Mouse (Mus musculus): Measurements from ENCODE around the gene Dll3. TPM values are rescaled to one million over a fixed set of nuclear protein-coding genes. Genes with fewer than 3 reads are reported as not detected.
A peak's percentile ranks its signal among the peaks of the same experiment; 100 is the strongest.

The Dll3 gene
- polyA plus RNA-seq, 1 experiment = 0.22 TPM

DNA sequence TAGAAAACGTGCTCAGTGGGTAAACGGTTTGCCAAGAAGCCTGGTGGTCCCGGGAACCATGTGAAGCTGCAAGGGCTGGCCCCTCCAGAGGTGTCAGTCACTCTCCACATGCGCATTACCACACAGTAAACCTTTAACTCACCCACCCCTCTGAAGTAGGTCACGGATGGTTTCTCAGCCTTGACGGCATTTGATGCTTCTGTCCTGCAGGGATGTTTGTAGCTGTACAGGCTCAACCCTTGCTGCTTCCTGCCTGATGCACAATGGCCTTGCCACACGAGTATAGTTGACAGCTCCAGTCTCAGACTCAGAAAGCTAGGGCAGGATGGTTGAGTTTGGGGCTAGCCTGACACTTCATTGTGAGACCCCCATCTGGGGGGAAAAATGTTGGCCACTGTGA, 21.4 kb downstream of the Dll3 start:
- no peak for TF ChIP-seq GATA1 (IDR thresholded peaks at IDR 0.05; ENCODE audit: borderline replicate concordance, low read length)
- peaks cover 12% of the 10 kb centered on the region for H3K27me3 ChIP-seq (replicated peaks)

DNA sequence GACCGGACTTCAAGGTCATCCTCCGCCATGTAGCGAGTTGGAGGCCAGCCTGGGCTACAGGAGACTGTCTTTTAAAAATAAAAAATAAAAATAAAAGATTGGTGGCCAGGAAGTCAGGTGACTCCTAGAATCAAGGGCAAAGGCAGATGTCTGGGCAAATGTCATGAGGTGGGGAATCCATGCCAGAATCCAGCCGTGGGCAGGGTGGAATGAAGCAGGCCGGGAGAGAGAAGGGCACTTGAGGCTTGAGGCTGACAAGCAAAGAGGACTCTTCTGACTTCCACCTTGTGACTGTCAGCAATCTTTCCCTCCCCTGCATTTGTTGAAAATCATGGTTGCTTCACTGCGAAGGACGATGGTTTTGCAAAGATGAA, 23.8 kb downstream of the Dll3 start:
- Histone ChIP-seq H3K4me3 (replicated peaks) (peak overlapping the region; percentile 96), H3K27me3 (replicated peaks) (peaks cover 7% of the 10 kb centered on the region), H3K36me3 (replicated peaks; ENCODE audit: low read length) (no peaks in the 10 kb centered on the region), H3K9me3 (no peaks in the 10 kb centered on the region), H3K4me1 (peaks cover 10% of the 10 kb centered on the region)
- no peak for TF ChIP-seq GATA1 (IDR thresholded peaks at IDR 0.05; ENCODE audit: borderline replicate concordance, low read length)
- TF ChIP-seq FLI1 (IDR thresholded peaks at IDR 0.05; ENCODE audit: low read length) = no peak

More for the DNA sequence above, 21.4 kb downstream of the Dll3 start:
- H3K4me1 ChIP-seq = peaks cover 10% of the 10 kb centered on the region
- H3K9me3 ChIP-seq = peaks cover 3% of the 10 kb centered on the region; the same call in 1 of the 2 replicates
- no peaks in the 10 kb centered on the region for H3K36me3 ChIP-seq (replicated peaks; ENCODE audit: low read length)
- no peak overlapping the region for H3K4me3 ChIP-seq (replicated peaks)

DNA sequence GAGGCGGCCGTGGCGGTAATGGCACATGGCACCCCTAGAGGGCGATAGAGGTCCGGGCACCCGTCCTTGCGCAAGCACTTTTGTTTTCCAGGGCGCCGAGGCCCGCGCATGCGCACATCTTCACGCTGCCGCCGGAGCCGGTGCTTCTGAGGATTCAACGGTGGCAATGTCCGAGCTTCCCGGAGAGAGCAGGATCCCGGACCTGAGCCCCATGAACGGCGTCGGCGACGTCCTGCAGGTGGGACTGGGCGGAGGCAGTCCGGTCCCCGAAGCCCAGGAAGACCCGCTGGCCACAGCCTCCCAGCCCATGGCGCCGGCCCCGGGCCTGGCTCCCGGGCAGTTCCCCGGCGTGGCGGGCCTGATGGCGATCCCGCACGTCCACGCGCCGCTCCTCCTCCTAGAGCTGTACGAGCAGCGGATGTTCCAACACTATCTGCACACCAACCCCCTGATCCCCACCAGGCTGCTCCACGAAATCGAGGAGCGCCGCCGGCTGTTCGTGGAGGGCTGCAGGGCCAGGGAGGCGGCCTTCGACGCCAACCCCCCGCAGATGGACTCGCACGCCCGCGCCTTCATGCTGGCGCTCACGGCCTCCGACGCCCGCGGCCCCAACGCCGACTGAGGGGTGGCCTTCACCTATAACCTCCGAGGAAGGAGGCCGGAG, 24.3 kb downstream of the Dll3 start, which contains the start of gene Eid2b:
Gene Eid2b (plus strand): TSS at position 125 of the 664 bp plus-strand sequence.
- Histone ChIP-seq H3K36me3 (replicated peaks; ENCODE audit: low read length) (no peaks in the 10 kb centered on the region), H3K4me1 (peaks cover 10% of the 10 kb centered on the region), H3K27me3 (replicated peaks) (peaks cover 7% of the 10 kb centered on the region), H3K9me3 (no peaks in the 10 kb centered on the region), H3K4me3 (replicated peaks) (peak within 1 kb of the TSS; percentile 96)
- no peak for TF ChIP-seq GATA1 (IDR thresholded peaks at IDR 0.05; ENCODE audit: borderline replicate concordance, low read length)
- TF ChIP-seq FLI1 (IDR thresholded peaks at IDR 0.05; ENCODE audit: low read length) = no peak

DNA sequence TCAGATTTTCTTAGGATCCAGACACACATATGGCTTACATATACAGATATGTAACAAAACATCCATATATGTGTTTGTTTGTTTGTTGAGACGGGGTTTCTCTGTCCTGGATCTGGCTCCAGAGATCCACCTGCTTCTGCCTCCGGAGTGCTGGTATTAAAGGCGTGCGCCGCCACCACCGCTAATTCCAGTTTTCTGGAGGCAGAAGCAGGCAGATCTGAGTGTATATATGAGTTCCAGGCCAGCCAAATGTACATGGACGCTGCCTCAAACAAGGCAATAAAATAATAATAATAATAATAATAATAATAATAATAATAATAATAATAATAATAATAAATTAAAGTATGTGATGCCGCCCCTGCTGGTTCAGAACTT, 24.8 kb downstream of the Dll3 start:
- no peaks in the 10 kb centered on the region for H3K36me3 ChIP-seq (replicated peaks; ENCODE audit: low read length)
- H3K27me3 ChIP-seq (replicated peaks) = peaks cover 7% of the 10 kb centered on the region
- H3K4me3 ChIP-seq (replicated peaks) = peak overlapping the region; percentile 96
- TF ChIP-seq GATA1 (IDR thresholded peaks at IDR 0.05; ENCODE audit: borderline replicate concordance, low read length) (no peak), FLI1 (IDR thresholded peaks at IDR 0.05; ENCODE audit: low read length) (no peak)
- no peaks in the 10 kb centered on the region for H3K9me3 ChIP-seq
- H3K4me1 ChIP-seq = peaks cover 10% of the 10 kb centered on the region

DNA sequence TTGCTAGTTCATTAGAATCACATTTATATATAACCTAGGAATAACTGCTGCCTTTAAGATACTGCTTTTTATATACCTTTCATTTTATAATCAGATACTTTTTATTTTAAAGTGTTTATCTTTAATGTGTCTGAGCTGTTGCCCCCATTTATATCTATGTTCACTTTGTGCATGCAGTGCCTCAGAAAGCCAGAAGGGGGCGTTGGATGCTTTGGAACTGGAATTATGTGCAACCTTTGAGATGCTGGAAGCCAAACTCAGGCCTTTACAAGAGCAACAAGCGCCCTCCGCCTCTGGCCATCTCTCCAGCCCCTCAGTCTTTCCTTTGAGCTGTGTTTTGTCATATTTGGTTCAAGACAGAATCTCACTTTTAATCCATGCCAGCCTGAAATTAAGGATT, 30.3 kb downstream of the Dll3 start:
- Histone ChIP-seq H3K9me3 (peaks cover 6% of the 10 kb centered on the region; the same call in 1 of the 2 replicates), H3K4me1 (peaks cover 13% of the 10 kb centered on the region), H3K27me3 (replicated peaks) (peaks cover 20% of the 10 kb centered on the region), H3K4me3 (replicated peaks) (no peak overlapping the region), H3K36me3 (replicated peaks; ENCODE audit: low read length) (no peaks in the 10 kb centered on the region)
- no peak for TF ChIP-seq GATA1 (IDR thresholded peaks at IDR 0.05; ENCODE audit: borderline replicate concordance, low read length)
- no peak for TF ChIP-seq FLI1 (IDR thresholded peaks at IDR 0.05; ENCODE audit: low read length)

DNA sequence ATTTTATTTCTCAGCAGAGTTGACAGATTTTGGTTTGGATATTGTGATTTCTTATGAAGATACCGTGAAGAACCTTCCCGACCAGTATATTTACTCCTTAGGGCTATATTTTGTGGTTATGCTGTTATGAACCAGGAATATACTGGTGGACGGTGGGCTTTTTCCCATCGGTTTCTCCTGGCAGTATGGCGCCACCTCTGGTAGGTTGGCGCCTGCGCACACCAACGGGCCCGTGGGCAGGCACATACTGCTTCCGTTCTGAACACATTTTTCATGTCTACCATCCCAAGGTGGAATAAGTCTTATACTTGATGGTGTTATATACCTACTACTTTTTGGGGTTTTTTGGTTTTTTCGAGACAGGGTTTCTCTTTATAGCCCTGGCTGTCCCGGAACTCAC, 32.7 kb downstream of the Dll3 start:
- H3K27me3 ChIP-seq (replicated peaks) = peaks cover 26% of the 10 kb centered on the region
- no peak for TF ChIP-seq FLI1 (IDR thresholded peaks at IDR 0.05; ENCODE audit: low read length)
- TF ChIP-seq GATA1 (IDR thresholded peaks at IDR 0.05; ENCODE audit: borderline replicate concordance, low read length) = no peak
- H3K9me3 ChIP-seq = peaks cover 6% of the 10 kb centered on the region; the same call in 1 of the 2 replicates
- no peaks in the 10 kb centered on the region for H3K36me3 ChIP-seq (replicated peaks; ENCODE audit: low read length)
- no peak overlapping the region for H3K4me3 ChIP-seq (replicated peaks)
- peaks cover 13% of the 10 kb centered on the region for H3K4me1 ChIP-seq

DNA sequence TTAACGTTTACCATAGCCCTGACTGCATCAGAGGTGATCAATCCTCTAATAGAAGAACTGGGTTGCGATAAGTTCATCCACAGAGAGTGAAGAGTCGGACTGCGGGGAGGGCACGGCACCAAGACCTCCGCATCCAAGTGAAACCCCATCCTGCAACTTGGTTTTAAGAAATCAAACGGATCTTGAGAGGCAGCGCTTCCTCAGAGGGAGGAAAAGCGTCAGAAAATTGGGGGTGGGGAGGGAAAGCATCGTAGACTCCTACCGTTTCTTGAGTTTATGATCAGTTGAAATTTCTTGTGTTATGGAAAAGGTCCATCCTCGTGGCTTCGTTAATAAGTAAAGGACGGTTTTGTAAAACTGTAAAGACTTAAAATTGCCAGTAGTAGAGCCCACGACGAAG, 33.5 kb downstream of the Dll3 start:
- TF ChIP-seq GATA1 (IDR thresholded peaks at IDR 0.05; ENCODE audit: borderline replicate concordance, low read length) (no peak), FLI1 (IDR thresholded peaks at IDR 0.05; ENCODE audit: low read length) (no peak)
- Histone ChIP-seq H3K36me3 (replicated peaks; ENCODE audit: low read length) (no peaks in the 10 kb centered on the region), H3K4me3 (replicated peaks) (peak overlapping the region; percentile 95), H3K9me3 (peaks cover 6% of the 10 kb centered on the region; the same call in 1 of the 2 replicates), H3K27me3 (replicated peaks) (peaks cover 28% of the 10 kb centered on the region), H3K4me1 (peaks cover 13% of the 10 kb centered on the region)

DNA sequence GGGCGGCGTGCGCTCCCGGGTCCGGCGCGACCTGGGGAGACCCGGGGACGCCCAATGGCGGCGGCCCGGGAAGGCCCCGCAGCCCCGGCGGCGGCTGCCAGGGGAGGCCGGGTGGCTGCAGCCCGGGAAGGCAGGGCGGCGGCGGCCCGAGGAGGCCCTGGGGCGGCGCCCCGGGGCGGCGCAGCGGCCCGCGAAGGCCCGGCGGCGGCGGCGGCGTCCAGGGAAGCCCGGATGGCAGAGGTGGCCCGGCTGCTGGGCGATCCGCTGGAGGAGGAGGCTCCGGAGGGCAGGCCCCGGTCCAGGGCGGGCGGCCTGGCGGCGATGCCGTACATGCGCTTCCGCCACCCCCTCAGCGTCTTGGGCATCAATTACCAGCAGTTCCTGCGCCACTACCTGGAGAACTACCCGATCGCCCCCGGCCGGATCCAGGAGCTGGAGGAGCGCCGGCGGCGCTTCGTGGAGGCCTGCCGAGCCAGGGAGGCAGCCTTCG, 34.0 kb downstream of the Dll3 start:
- peaks cover 6% of the 10 kb centered on the region; the same call in 1 of the 2 replicates for H3K9me3 ChIP-seq
- H3K27me3 ChIP-seq (replicated peaks) = peaks cover 28% of the 10 kb centered on the region
- H3K36me3 ChIP-seq (replicated peaks; ENCODE audit: low read length) = no peaks in the 10 kb centered on the region
- TF ChIP-seq FLI1 (IDR thresholded peaks at IDR 0.05; ENCODE audit: low read length) (no peak), GATA1 (IDR thresholded peaks at IDR 0.05; ENCODE audit: borderline replicate concordance, low read length) (no peak)
- H3K4me1 ChIP-seq = peaks cover 13% of the 10 kb centered on the region
- H3K4me3 ChIP-seq (replicated peaks) = peak overlapping the region; percentile 95

DNA sequence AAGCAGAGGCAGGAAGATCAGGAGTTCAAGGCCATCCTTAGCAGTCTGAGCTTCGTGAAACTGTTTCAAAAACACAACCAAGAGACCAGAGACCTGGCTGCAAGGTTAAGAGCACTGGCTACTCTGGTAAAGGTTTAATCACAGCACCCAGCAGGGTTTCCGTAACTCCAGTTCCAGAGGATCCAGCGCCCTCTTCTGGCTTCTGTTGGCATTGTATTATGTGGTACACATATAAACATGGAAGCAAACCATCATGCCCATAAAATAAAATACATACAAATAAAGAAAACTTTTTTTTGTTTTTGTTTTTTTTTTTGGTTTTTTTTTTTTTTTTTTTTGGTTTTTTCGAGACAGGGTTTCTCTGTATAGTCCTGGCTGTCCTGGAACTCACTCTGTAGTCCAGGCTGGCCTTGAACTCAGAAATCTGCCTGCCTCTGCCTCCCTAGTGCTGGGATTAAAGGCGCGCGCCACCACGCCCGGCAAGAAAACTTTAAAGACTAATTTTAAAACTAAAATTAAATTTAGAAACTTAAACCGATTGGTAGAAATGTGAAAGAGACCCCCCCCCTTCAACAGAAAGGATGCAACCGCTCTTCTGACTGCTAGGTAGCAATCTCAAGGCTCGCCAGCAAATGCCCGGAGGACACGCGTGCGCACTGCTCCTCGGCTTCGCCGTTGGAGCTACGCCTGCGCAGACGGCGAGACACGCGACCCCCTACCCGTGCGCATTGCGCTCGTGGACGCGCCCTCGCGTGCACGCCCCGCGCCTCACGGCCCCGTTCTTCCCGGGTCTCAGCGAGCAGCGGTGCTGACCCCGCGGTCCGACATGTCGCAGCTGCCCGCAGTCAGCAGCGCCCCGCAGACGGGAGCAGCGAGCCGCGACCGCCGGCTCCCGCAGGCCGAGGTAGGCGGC, 34.7 kb downstream of the Dll3 start, which contains the start of gene Eid2:
Gene Eid2 (plus strand): TSS at position 753 of the 913 bp plus-strand sequence.
- H3K4me1 ChIP-seq = peaks cover 13% of the 10 kb centered on the region
- no peaks in the 10 kb centered on the region for H3K36me3 ChIP-seq (replicated peaks; ENCODE audit: low read length)
- TF ChIP-seq GATA1 (IDR thresholded peaks at IDR 0.05; ENCODE audit: borderline replicate concordance, low read length) (no peak), FLI1 (IDR thresholded peaks at IDR 0.05; ENCODE audit: low read length) (no peak)
- peaks cover 28% of the 10 kb centered on the region for H3K27me3 ChIP-seq (replicated peaks)
- H3K4me3 ChIP-seq (replicated peaks) = peak within 1 kb of the TSS; percentile 95
- peaks cover 6% of the 10 kb centered on the region; the same call in 1 of the 2 replicates for H3K9me3 ChIP-seq
